Mouse (Mus musculus): ENCODE results near the gene H2afv. TPM values are rescaled to one million over a fixed set of nuclear protein-coding genes. Genes with fewer than 3 reads are reported as not detected.
A peak's percentile ranks its signal among the peaks of the same experiment; 100 is the strongest.

Gene H2afv
- total RNA-seq (2021) = 10 to 100 TPM; 84.9 to 92.0 TPM
- long read RNA-seq, experiment 1, transcript H2afv-202 (5 exons, 1,633 nt) = major isoform, 155 of 187 reads
- long read RNA-seq, experiment 1, transcript H2afv-201 (4 exons, 519 nt) = minor isoform, 8 of 187 reads
- long read RNA-seq, experiment 1, partial matches to known transcripts = 13 of 187 reads
- long read RNA-seq, experiment 1, other reads (novel, unspliced or antisense) = 11 of 187 reads
- long read RNA-seq, experiment 2, transcript H2afv-202 (5 exons, 1,633 nt) = major isoform, 105 of 122 reads
- long read RNA-seq, experiment 2, transcript H2afv-201 (4 exons, 519 nt) = minor isoform, 6 of 122 reads
- long read RNA-seq, experiment 2, partial matches to known transcripts = 6 of 122 reads
- long read RNA-seq, experiment 2, other reads (novel, unspliced or antisense) = 5 of 122 reads

- DNase-seq = peak; percentile 99
Observed at GRCm38 (mm10) chr11:6444077-6444853, at the start of gene H2afv. TSS of gene H2afv (minus strand) at chr11:6444443.

- peak; percentile 68 for DNase-seq
Observed at GRCm38 (mm10) chr11:6489691-6490503, 45.7 kb upstream of the H2afv start.

GRCm38 (mm10) chr11:6489257-6489656 is 45.0 kb upstream of the H2afv start:
- no peak for DNase-seq

- DNase-seq = no peak
Observed at GRCm38 (mm10) chr11:6488041-6488684, 43.9 kb upstream of the H2afv start.

GRCm38 (mm10) chr11:6487496-6487895 is 43.3 kb upstream of the H2afv start:
- no peak for DNase-seq

- DNase-seq = no peak
Observed at GRCm38 (mm10) chr11:6486916-6487315, 42.7 kb upstream of the H2afv start.

- no peak for DNase-seq
Observed at GRCm38 (mm10) chr11:6484244-6484959, 40.2 kb upstream of the H2afv start.

GRCm38 (mm10) chr11:6483103-6483502 is 38.9 kb upstream of the H2afv start:
- DNase-seq = no peak

GRCm38 (mm10) chr11:6481669-6482185 is 37.5 kb upstream of the H2afv start:
- DNase-seq = no peak

- no peak for DNase-seq
Observed at GRCm38 (mm10) chr11:6480681-6481405, 36.6 kb upstream of the H2afv start.

GRCm38 (mm10) chr11:6480191-6480590 is 35.9 kb upstream of the H2afv start:
- DNase-seq = no peak

- DNase-seq = no peak
Observed at GRCm38 (mm10) chr11:6479231-6479630, 35.0 kb upstream of the H2afv start.

- no peak for DNase-seq
Observed at GRCm38 (mm10) chr11:6477350-6477749, 33.1 kb upstream of the H2afv start.

- no peak for DNase-seq
Observed at GRCm38 (mm10) chr11:6476876-6477275, 32.6 kb upstream of the H2afv start.

- peak; percentile 97 for DNase-seq
Observed at GRCm38 (mm10) chr11:6475867-6476484, 31.7 kb upstream of the H2afv start, which contains the start of gene Purb. TSS of gene Purb (minus strand) at chr11:6475917.

GRCm38 (mm10) chr11:6474874-6475731 is 30.9 kb upstream of the H2afv start:
- DNase-seq = peak; percentile 73

GRCm38 (mm10) chr11:6474381-6474780 is 30.1 kb upstream of the H2afv start:
- DNase-seq = no peak

- DNase-seq = no peak
Observed at GRCm38 (mm10) chr11:6472076-6472475, 27.8 kb upstream of the H2afv start.

GRCm38 (mm10) chr11:6471493-6471892 is 27.2 kb upstream of the H2afv start:
- DNase-seq = no peak
